Mouse (Mus musculus) C2C12 (cell line): ENCODE results near the gene Tmem97.

Source experiments
- CEBPB ChIP-seq: IDR thresholded peaks from one replicate; pipeline ENCODE4 v1.6.1; 2011; ENCODE audit warnings: low read depth, mild to moderate bottlenecking, control low read depth, moderate library complexity
- CTCF ChIP-seq: IDR thresholded peaks from one replicate; pipeline ENCODE4 v1.5.1; 2011; ENCODE audit not compliant: control insufficient read depth, insufficient read depth, insufficient read length
- FOSL1 ChIP-seq: IDR thresholded peaks from one replicate; pipeline ENCODE4 v1.8.0; 2011; ENCODE audit warnings: mild to moderate bottlenecking, low read length; ENCODE audit not compliant: poor library complexity, insufficient read depth, severe bottlenecking
- MAX ChIP-seq: IDR thresholded peaks from one replicate; pipeline ENCODE4 v1.6.1; 2011; ENCODE audit warnings: mild to moderate bottlenecking, control low read depth
- MYOD1 ChIP-seq: IDR thresholded peaks from one replicate; pipeline ENCODE4 v1.6.1; 2011; ENCODE audit warnings: low read depth; ENCODE audit not compliant: control insufficient read depth, insufficient read length
- USF1 ChIP-seq: IDR thresholded peaks from one replicate; pipeline ENCODE4 v1.6.1; 2011; ENCODE audit warnings: low read depth, mild to moderate bottlenecking, control low read depth, moderate library complexity

GRCm38 (mm10) chr11:78518931-78519330 is 31.6 kb downstream of the Tmem97 start:
- TF ChIP-seq MYOD1: no peak
- no peak for TF ChIP-seq CTCF
- TF ChIP-seq USF1: no peak
- TF ChIP-seq CEBPB: no peak
- no peak for TF ChIP-seq MAX
- no peak for TF ChIP-seq FOSL1
